Mouse (Mus musculus) thymus, adult 18-20 months (tissue): ENCODE measurements at regions not wholly inside any gene's neighbourhood (a gene's known extent, or its start where the extent isn't known, plus 50 kb on each side); places are given as distances from the start of the nearest gene placed in this dataset.
A peak's percentile ranks its signal among the peaks of the same experiment; 100 is the strongest.

Experiments
- DNase-seq, 2 experiments: peaks; one replicate each; pipeline ENCODE4 v3.0.0; 2022; ENCODE audit warnings: mixed read lengths in 2 of 2

- DNase-seq, result peak in 1 of 2 experiments; percentile 28
Observed at GRCm38 (mm10) chrX:167088930-167089329, 120.2 kb downstream of the Tmsb4x start.

DNA sequence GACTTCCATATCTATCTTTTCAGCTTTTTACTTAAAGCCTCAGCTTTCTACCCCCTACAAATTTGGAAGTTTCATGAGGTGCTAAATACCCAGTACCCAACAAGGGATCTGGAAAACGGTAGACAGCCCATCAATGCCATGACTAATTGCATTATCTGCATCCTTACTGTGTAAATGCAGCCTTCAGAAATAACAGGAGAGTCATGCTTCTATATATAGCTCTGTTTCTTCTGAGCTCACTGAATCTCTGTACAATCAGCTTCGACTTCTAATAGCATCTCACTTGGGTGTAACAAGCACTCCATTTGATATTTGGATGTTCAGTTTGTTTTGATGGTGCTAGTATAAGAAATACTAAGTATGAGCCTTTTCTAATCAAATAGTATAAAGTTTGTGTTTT, 120.7 kb downstream of the Tmsb4x start:
- DNase-seq, result no peak

DNA sequence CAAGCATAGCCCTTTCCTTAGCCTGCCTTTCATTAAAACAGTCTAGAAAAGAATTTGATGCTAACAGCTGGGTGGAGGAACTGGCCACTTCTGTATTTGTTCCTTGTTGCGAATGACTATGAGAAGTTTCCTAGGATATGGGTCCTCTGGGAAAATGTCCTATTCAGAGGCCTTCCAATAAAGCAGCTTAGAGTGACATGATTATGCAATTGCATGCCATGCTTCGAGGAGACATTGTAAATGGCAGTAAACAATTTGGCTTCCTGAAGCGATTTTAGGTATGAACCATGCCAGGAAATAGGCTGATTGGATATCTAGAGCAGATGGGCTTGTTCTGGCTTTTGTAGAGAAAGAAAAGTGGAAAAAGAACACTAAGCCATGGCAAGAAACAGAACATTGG, 128.3 kb downstream of the Tmsb4x start:
- DNase-seq, result no peak

GRCm38 (mm10) chrX:167069075-167069474, 140.0 kb downstream of the Tmsb4x start:
- DNase-seq, result no peak

DNA sequence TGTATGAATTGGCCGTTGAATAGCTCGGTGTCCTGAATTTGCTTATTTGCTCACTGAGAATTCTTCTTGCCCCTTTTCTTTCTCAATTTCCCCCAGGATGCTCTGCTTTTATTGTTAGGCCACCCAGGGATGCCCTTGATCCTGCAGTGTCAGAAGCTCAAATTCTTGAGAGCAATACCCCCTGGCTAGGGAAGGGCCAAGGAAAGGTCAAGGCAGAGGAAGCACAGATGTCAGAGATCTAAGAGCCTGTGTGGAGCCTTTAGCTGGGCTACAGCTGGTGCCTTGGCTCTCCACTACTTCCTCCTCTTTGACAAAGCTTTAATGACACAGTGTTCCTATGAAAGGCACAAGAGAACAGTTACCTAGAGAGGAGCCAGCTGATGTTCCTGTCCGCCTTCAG, 141.2 kb downstream of the Tmsb4x start:
- no peak for DNase-seq

DNA sequence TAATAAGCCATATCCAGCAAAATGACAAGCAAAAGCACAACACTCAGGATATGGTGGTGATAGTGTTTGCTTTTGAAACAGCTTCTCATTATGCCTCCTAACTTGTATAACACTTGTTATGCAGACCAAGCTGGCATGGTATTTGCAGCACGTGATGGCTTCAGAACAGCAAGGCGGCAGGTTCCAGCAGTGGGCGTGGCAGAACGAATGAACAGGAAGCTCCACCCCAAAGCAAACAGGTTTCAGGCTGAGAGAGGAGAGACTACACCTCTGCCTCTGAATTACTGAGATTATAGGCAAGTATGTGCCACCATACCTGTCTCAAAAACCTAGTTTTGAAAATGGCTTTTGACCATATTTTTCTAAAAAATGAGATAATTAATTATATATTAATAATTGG, 145.2 kb downstream of the Tmsb4x start:
- peak in 1 of 2 experiments; percentile 22 for DNase-seq

DNA sequence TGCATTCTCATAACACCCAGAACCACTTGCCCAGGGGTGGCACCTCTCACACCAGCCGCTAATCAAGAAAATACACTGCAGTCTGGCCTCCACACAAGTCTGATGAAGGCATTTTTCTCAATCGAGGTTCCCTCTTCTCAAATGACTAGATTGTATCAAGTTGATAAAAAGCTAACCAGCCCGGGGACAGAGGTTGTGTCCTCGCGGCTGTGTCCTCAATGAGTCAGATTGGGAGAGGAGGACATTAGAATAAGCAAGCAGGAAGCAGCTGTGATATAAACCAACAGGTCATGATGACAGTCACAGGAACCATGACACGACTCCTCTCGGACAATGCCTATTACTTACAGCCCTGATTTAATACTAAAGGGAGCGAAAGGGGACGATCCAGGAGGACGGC, 156.7 kb downstream of the Tmsb4x start:
- no peak for DNase-seq

DNA sequence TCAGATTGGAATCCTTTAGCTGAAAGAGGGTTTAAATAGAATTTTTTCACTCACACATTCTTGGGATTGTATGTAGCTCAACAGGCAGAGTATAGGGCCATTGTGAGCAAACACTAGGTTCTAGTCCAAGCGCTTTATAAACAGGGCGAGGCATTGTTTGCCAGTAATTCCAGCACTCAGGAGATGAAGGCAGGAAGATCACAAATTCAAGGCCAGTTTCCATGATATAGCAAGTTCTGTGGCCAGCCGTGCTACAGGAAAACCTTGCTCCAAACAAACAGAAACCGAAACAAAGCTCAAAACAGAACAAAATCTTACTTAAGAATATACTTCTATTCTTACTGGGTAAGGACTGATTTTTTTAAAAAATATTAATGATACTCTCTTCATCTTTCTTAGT, 159.0 kb downstream of the Tmsb4x start:
- DNase-seq, result no peak

- no peak for DNase-seq
Observed at GRCm38 (mm10) chrX:167049191-167049968, 159.7 kb downstream of the Tmsb4x start.

DNA sequence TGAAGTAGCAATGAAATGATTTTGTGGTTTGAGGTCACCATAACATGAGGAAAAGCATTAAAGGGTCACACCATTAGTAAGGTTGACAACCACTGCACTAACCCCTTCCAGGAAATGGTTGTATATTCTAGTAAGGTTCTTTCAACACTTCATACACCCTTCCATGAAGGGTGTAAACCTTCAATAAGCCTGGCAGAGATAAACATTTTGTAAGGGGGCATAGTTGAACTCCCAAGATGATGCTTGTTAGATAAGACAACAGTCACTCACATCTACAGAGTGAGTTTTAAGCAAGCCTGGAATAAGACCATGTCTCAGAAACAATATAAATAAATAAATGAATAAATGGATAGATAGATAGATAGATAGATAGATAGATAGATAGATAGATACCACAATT, 171.1 kb downstream of the Tmsb4x start:
- no peak for DNase-seq

DNA sequence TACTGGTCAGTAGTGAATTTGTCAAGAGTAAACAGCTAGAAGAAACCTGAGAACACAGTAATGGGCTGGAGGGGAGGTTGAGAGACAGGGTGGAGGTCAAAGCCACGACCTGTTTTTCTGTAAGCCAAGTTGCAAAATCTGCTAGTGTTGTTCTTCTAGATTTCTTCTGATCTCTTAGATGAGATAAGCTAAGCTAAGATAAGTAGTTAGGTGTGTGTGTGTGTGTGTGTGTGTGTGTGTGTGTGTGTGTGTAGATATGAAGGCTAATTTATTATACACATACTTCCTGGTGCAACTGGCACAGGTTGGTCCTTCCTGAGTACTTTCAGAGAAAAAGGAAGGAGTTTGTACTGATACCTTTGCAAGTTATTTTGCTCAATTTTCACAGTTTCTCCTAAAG, 172.8 kb downstream of the Tmsb4x start:
- no peak for DNase-seq

DNA sequence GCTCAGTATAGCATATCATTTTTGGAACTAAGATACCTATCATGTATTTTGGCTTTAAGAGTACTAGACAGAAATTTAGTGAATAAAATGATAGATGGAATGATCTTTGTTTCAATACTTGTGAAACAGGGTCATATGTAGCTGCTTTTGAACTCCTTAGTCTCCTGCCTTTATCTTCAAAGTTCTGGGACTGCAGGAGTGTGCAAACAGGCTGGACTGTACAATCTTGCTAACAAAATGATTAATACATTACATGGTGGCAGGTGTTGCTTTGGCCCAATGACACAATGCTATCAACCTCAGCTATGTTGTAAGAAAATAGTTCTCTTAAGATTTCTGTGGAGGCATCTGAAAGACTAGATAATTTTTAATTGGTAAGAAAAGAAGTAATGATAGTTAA, 173.5 kb downstream of the Tmsb4x start:
- DNase-seq, result no peak

GRCm38 (mm10) chrX:167033091-167033490, 176.0 kb downstream of the Tmsb4x start:
- DNase-seq, result no peak

DNA sequence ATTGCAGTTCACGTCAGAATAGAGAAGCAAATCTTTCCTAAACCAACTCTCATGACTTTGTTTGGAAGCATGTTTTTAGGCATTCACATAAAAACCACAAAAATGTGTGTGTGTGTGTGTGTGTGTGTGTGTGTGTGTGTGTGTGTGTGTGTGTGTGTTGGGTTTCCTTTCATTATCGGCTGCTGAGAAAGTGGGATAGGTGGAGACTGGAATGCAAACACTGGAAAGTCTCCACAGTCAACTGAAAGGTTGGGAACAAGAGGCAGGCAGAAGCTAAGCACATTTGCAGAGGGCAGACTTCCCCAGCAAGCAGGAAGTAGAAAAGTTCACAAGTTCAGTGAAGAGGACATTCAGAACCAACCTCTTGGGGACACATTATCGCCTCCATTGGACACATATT, 176.5 kb downstream of the Tmsb4x start:
- DNase-seq, result no peak

GRCm38 (mm10) chrX:167031543-167031942, 177.6 kb downstream of the Tmsb4x start:
- no peak for DNase-seq

DNA sequence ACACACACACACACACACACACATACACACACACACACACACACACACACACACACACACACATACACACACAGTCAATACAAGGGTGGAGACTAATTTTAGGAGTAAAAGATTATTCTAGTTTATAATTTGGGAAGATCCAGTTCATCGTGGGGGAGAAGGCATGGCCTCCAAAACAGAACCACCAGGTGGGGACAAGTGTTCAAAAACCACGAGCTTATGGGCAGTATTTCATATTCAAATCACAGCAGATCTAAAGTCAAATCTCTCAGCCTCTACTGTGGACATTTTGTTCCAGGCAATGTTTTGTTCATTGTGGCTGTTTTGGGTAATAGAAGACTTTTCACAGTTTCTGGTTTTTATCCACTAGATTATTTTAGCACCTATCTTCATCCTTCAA, 193.5 kb downstream of the Tmsb4x start:
- no peak for DNase-seq

- DNase-seq, result no peak
Observed at GRCm38 (mm10) chrX:167014322-167014721, 194.8 kb downstream of the Tmsb4x start.

DNA sequence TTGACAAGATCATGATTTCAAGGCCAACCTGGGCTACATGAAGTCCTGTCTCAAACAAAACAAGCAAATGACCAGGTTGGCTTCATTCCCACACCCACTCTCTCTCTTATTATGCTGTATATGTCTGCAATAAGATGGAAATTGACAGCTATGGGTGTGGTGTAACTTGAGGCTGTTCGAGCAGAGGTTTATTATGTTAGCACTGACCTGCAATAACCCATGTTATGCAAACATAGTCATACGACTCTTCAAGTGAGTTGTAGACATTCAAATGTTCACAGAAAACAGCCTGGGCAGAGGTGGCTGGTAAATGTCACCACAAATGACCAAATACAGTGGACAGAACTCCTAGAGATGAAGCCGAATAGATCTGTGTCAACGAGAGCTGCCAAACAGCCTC, 196.2 kb downstream of the Tmsb4x start:
- DNase-seq, result no peak

DNA sequence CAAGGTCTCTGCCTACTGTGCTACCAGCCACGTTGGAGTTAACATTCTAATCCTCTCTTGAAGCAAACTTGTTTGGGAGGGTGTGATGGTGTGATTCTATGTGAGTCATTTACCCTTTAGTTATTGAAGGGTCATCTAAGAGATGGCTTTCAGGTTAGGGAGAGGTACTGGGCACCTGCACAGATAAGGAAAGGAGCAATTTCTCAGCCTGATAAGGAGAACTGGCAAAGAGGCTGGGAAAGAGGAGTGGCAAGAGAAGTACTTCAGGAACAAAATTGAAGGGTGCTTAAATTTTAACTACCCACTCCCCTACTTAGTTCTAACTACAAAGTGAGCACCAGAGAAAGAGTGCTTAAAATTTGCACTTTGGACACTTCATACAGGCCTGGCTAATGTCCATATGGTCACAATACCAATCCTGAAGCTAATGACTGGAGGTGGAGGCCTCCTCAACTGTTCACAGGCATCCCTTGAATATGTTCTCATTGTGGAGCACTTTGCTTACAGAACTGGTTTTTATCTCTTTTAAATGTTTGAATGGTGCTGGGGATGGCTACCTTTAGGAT, 197.1 kb downstream of the Tmsb4x start:
- no peak for DNase-seq

GRCm38 (mm10) chrX:166995855-166996254, 213.3 kb downstream of the Tmsb4x start:
- DNase-seq, result no peak

DNA sequence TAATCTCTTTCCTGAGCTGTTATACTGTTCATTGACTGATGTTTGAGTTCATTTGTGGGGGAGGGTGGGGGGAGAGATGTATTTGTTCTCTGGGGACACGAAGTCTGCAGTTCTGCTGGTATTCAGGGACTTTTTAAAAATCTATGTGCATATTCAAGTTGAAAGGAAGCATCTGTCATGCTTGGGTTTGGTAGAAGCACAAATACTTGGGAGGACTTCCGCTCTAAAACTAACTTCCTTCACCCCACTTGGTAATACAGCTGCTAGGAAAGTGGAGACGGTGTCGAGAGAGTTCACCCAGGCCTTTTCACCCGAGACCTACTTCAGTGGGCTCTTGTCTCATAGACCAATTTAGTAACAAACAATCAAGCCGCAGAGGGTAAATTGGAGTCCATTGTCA, 228.1 kb downstream of the Tmsb4x start:
- DNase-seq, result no peak

GRCm38 (mm10) chrX:166980504-166980903, 228.6 kb downstream of the Tmsb4x start:
- DNase-seq, result no peak

- no peak for DNase-seq
Observed at GRCm38 (mm10) chrX:166977029-166977428, 232.1 kb downstream of the Tmsb4x start.

DNA sequence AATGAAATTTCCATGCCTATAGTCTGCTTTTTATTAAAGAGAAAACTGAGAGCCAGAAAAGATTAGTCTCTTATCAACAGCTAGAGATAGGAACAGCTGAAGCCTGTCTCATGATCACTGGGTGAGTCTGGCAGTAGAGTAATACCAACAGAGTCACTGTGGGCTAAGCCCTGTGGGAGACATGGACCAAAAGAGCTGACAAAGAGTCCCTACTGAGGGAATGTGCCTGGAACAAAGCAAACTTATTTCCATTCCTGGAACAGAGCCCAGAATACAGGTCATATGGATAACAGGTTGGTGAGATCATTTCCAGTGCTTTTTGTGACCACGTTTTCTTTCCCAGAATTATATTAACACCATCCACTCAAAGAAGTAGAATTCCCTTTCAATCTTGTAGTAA, 237.4 kb downstream of the Tmsb4x start:
- DNase-seq, result no peak
